Mouse (Mus musculus) liver, embryonic 14.5 days (tissue): ENCODE measurements at regions not wholly inside any gene's neighbourhood (a gene's known extent, or its start where the extent isn't known, plus 50 kb on each side); places are given as distances from the start of the nearest gene placed in this dataset.

Experiments used
- CTCF ChIP-seq: IDR thresholded peaks from 2 replicates; pipeline ENCODE4 v1.5.1; 2016; ENCODE audit warnings: antibody characterized with exemption, low read depth, control low read depth
- EP300 ChIP-seq: IDR thresholded peaks from 2 replicates; pipeline ENCODE4 v1.6.1; 2016; ENCODE audit warnings: antibody characterized with exemption, low read depth

DNA sequence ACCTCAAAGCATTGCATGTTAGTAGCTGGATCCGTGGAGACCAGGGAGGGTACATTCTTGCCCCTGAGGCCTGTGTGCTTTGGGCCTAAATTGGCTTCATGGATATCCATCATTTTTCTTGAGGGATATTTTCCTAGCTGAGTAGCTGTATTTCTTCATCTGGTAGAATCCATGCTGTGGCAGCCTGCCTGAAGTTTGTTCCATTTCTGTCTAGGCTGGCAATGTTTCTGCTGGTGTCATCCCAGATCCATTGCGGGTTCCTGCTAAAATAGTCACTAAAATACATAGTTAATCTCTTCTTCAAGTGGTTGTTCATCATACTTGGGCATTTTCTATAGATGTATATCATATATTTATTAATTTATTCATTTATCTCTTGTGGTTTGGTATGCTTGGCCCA, 253.7 kb downstream of the Olfm4 start:
- no peak for TF ChIP-seq CTCF
- TF ChIP-seq EP300, result no peak
